Mouse (Mus musculus) hindbrain, embryonic 10.5 days (tissue): ENCODE data around the gene Hbb-bs. TPM values are rescaled to one million over a fixed set of nuclear protein-coding genes. Genes with fewer than 3 reads are reported as not detected.
"Not testable (repeated sequence)": the region's sequence is repeated elsewhere in the genome, so short reads cannot be mapped to it uniquely, and the experiment has no call there.

Source experiments
- DNase-seq: peaks from one replicate; pipeline ENCODE4 v3.0.0-alpha.2; 2017; ENCODE audit warnings: low spot score
- H3K27ac ChIP-seq: fragments of 300-500 bp; sonication (generic); 2 replicates; pipeline ENCODE4 v1.5.1; 2016; ENCODE audit warnings: mild to moderate bottlenecking, moderate library complexity
- H3K27me3 ChIP-seq: fragments of 300-500 bp; sonication (generic); 2 replicates; pipeline ENCODE4 v1.6.1; 2016; ENCODE audit warnings: mild to moderate bottlenecking; ENCODE audit not compliant: poor library complexity, insufficient read depth, severe bottlenecking
- H3K36me3 ChIP-seq: fragments of 300-500 bp; sonication (generic); 2 replicates; pipeline ENCODE4 v1.6.1; 2016; ENCODE audit warnings: mild to moderate bottlenecking, moderate library complexity
- H3K4me1 ChIP-seq: fragments of 300-500 bp; sonication (generic); replicated peaks from 2 replicates; pipeline ENCODE4 v1.6.1; 2016; ENCODE audit warnings: mild to moderate bottlenecking
- H3K4me3 ChIP-seq: fragments of 300-500 bp; sonication (generic); 2 replicates; pipeline ENCODE4 v1.5.1; 2016; ENCODE audit warnings: mild to moderate bottlenecking, moderate library complexity
- H3K9me3 ChIP-seq: fragments of 300-500 bp; sonication (generic); 2 replicates; pipeline ENCODE4 v1.6.1; 2016; ENCODE audit warnings: mild to moderate bottlenecking, moderate library complexity
- WGBS: fragments of 180-500 bp; shearing (Covaris S2); methylation state at CpG from one replicate; pipeline ENCODE4 v1.1.7; 2016; 5-methylcytosine and 5-hydroxymethylcytosine counted together
- polyA plus RNA-seq: library from polyadenylated mRNA; unstranded; fragments of >200 nt; fragmentation: Nextera tagmentation; extraction: Ambion mirVana; gene quantifications from 2 replicates; pipeline ENCODE4 v1.2.1, GENCODE M21; 2016

Gene Hbb-bs
- polyA plus RNA-seq, 1 experiment from 2014 or later = 116 TPM

DNA sequence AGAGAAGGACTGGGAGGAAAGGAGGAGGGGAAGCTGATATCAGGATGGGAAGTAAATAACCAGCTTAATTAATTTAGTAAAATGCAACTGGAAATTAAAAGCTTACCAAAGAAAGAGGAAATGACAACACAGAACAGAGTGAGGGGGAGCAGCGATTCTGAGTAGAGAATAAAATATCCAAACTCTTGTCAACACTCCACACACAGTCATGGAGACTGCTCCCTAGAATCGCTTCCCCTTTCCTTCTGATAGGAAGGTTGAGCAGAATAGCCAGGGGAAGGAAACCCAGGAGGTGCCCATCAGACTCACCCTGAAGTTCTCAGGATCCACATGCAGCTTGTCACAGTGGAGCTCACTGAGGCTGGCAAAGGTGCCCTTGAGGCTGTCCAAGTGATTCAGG, 757 bp downstream of the Hbb-bs start:
- H3K27ac ChIP-seq, H3K4me3 ChIP-seq, H3K27me3 ChIP-seq, H3K4me1 ChIP-seq, H3K9me3 ChIP-seq, DNase-seq, H3K36me3 ChIP-seq: not testable (repeated sequence)
- no CpG with 5 or more reads among the region's 2 CpGs for WGBS

DNA sequence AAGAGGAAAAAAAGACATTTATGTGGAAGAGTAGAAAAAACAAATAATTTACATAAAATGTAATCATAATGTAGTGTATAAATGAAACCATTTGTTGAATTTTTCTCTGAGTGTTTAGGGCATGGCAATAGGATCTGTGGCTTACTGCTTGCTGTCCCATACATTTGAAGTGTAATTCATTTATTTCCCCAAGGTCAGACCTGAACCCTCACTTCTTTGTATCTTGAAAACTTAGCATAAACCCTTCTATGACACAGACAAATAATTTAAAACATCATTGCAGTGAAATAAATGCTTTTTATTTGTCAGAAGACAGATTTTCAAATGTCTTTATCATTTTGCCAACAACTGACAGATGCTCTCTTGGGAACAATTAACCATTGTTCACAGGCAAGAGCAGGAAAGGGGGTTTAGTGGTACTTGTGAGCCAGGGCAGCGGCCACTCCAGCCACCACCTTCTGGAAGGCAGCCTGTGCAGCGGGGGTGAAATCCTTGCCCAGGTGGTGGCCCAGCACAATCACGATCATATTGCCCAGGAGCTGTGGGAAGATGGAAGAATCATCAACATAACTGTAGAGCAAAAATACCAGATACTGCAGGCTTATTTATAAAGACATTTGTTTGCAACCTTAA, 1.5 kb downstream of the Hbb-bs start:
- Histone ChIP-seq H3K27ac (no peak overlapping the region), H3K27me3 (no peaks in the 10 kb centered on the region), H3K36me3 (no peaks in the 10 kb centered on the region), H3K4me3 (no peak overlapping the region), H3K9me3 (no peaks in the 10 kb centered on the region), H3K4me1 (no peaks in the 10 kb centered on the region)
- no peak for DNase-seq
- WGBS = 60% methylated on average over 3 of the region's 3 CpGs

DNA sequence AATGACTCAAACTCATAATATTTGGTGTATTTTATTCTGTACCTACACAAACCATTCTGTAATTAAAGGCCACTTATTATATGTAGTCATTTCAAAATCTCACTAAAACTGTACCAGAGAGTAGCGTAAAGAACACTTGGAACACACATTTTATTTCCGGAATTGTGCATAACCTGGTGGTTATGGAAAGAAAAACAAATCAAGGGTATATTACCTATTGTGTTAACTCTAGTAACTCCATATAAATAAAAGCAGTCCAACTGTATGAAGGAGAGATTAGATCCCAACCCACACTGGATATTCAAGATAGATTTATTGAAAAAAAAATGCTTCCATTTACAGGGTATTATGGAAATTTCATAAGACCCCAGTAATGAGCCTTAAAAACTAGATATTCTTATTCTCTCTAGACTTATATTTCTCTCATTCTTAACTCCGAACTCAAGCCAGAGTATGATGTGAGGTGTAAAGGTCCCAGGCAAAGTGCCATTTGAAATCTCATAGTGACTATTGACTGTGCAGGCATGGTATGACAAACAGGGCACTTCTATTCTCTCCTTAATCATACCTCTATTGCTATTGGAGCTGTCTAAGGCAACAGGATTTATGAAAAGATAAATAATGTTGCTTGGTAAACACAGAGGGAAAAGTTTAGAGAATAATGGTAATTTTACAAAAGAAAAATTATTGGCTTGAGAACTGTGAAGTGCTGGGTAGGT, 2.2 kb downstream of the Hbb-bs start:
- H3K36me3 ChIP-seq = no peaks in the 10 kb centered on the region
- no peaks in the 10 kb centered on the region for H3K27me3 ChIP-seq
- no peaks in the 10 kb centered on the region for H3K4me1 ChIP-seq
- no peak overlapping the region for H3K4me3 ChIP-seq
- 91% methylated on average over 3 of the region's 3 CpGs for WGBS
- H3K27ac ChIP-seq = no peak overlapping the region
- DNase-seq = no peak
- H3K9me3 ChIP-seq = no peaks in the 10 kb centered on the region

DNA sequence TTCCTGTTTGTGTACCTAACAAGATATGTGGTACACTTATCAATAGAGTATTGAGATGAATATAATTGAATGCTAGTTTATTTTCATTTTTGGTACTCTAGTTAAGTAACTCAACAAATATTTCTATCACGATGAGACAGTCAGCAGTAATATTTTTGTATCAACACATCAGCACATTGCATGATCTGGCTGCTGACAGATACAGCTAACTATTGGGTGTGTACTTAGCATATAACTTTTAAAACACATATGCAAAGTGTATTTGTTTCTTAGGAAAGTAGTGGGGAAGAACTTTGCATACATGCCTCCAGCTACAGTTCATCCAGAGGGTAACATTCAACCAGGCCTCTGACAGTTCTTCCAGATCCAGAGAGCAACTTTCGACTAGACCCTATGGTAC, 3.3 kb downstream of the Hbb-bs start:
- WGBS = 88% methylated on average over 2 of the region's 2 CpGs
- no peak for DNase-seq
- H3K4me3 ChIP-seq = no peak overlapping the region
- H3K36me3 ChIP-seq = no peaks in the 10 kb centered on the region
- no peak overlapping the region for H3K27ac ChIP-seq
- H3K9me3 ChIP-seq = no peaks in the 10 kb centered on the region
- no peaks in the 10 kb centered on the region for H3K27me3 ChIP-seq
- no peaks in the 10 kb centered on the region for H3K4me1 ChIP-seq

DNA sequence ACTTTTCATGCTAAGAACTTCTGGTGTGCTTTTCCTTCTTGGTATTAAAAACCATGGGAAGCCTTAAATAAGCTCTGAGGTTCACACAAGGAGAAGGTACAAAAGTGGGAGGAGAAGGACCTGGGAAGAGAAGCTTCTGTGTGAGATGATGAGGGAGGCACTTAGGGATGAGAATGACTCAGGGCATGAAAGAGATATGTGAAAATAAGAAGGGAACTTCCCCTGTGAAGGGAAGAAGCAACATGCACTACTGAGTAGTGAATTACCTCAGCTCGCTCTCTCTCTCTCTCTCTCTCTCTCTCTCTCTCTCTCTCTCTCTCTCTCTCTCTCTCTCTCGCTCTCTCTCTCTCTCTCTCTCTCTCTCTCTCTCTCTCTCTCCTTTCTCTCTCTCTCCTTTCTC, 12.8 kb downstream of the Hbb-bs start:
- H3K4me1 ChIP-seq, H3K27ac ChIP-seq, H3K9me3 ChIP-seq, H3K27me3 ChIP-seq, H3K36me3 ChIP-seq, H3K4me3 ChIP-seq, DNase-seq: not testable (repeated sequence)
- WGBS = 89% methylated on average over 1 of the region's 2 CpGs

DNA sequence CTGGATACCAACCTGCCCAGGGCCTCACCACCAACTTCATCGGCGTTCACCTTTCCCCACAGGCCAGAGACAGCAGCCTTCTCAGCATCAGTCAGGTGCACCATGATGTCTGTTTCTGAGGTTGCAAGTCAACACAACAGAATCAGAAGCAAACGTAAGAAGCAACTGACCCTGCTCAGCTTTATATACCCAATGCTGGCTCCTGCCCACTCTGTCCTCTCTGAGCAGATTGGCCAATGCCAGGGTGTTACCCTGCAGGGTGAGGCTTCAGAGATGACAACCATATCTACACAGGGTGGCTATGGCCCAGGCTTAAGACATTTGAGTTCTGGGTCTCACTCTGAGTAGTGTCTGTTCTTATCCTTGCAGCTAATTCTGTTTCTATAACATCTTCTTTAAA, 14.1 kb downstream of the Hbb-bs start, which contains the start of gene Hbb-bt:
Gene Hbb-bt (minus strand): TSS at position 231 of the 400 bp plus-strand sequence.
- Histone ChIP-seq H3K27me3 (no peaks in the 10 kb centered on the region), H3K27ac (no peak within 1 kb of the TSS), H3K36me3 (no peaks in the 10 kb centered on the region), H3K4me3 (no peak within 1 kb of the TSS), H3K4me1 (no peaks in the 10 kb centered on the region), H3K9me3 (no peaks in the 10 kb centered on the region)
- DNase-seq = no peak
- 83% methylated on average over 3 of the region's 3 CpGs for WGBS

DNA sequence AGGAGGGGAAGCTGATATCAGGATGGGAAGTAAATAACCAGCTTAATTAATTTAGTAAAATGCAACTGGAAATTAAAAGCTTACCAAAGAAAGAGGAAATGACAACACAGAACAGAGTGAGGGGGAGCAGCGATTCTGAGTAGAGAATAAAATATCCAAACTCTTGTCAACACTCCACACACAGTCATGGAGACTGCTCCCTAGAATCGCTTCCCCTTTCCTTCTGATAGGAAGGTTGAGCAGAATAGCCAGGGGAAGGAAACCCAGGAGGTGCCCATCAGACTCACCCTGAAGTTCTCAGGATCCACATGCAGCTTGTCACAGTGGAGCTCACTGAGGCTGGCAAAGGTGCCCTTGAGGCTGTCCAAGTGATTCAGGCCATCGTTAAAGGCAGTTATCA, 14.7 kb downstream of the Hbb-bs start:
- not testable (repeated sequence) for H3K9me3 ChIP-seq, H3K36me3 ChIP-seq, H3K27me3 ChIP-seq, H3K4me3 ChIP-seq, H3K4me1 ChIP-seq, H3K27ac ChIP-seq, DNase-seq
- no CpG with 5 or more reads among the region's 3 CpGs for WGBS

DNA sequence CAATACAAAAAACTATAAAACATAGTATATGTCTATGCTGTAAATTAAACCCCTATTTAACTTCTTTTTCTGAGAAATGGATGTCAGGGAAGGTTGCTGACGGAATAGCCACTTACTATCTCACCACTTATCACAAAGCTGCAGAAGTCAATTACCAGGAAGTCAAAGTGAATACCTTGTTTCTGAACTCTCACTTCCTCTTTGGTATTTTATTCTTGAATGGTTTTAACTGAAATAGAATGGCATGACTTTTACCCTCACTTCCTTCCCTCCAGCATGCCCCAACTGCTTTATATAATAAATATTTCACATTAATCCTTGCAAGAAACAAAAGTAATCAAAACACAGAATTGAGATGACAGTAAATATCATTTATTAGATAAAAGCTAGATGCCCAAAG, 15.7 kb downstream of the Hbb-bs start:
- WGBS = 82% methylated on average over 1 of the region's 1 CpGs

DNA sequence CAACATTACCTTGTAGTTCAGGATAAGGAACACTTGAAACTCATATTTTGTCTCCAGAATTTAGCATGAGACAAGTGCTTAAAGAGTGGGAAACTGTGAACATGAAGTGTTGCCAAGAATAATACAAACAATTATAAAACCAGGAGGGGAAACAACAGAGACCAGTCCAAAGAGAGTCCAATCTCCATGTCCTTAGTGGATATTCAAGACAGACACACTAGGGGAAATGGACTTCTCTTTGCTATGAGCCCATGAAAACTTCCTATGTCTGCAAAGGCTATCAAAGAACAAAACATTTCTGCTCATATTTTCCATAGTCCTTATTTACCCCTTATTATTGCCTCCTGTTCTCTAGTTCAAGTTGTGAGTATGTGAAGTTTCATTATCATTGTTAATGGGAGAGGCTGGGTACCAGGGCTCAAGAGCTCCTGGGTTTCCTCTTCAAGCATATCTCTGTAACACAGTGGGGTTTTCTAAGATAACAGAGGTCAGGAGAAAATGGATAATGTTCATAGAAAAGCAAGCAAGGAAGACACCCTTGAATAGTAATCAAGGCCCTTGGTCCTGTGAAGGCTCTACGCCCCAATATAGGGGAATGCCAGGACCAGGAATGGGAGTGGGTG, 16.6 kb downstream of the Hbb-bs start:
- DNase-seq = no peak
- no peak overlapping the region for H3K4me3 ChIP-seq
- H3K4me1 ChIP-seq = no peaks in the 10 kb centered on the region
- no peak overlapping the region for H3K27ac ChIP-seq
- H3K27me3 ChIP-seq = no peaks in the 10 kb centered on the region
- H3K36me3 ChIP-seq = no peaks in the 10 kb centered on the region
- H3K9me3 ChIP-seq = no peaks in the 10 kb centered on the region
- 89% methylated on average over 1 of the region's 1 CpGs for WGBS

More for the DNA sequence above, 15.7 kb downstream of the Hbb-bs start:
- no peaks in the 10 kb centered on the region for H3K9me3 ChIP-seq
- no peaks in the 10 kb centered on the region for H3K36me3 ChIP-seq
- H3K27me3 ChIP-seq = no peaks in the 10 kb centered on the region
- H3K4me1 ChIP-seq = no peaks in the 10 kb centered on the region
- DNase-seq = no peak
- no peak overlapping the region for H3K27ac ChIP-seq
- no peak overlapping the region for H3K4me3 ChIP-seq

DNA sequence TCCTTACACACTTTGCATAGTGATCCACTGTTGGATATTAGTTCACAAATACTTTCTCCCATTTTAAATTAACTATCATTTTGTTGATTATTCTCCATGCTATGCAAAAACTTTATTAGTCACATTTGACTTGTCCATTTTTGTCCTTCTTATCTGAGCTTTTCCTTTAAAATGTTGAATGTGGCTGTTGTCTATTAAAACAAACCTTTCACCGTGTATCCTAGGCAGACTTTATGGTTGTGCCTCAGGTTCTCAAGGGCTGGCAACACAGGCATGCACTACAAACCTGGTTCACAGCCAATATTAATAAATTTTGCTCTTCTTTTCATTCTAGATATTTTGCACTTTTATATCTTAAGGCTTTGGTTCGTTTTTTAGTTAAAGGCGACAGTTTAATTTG, 17.1 kb downstream of the Hbb-bs start:
- DNase-seq = no peak
- Histone ChIP-seq H3K27ac (no peak overlapping the region), H3K4me1 (no peaks in the 10 kb centered on the region), H3K27me3 (no peaks in the 10 kb centered on the region), H3K4me3 (no peak overlapping the region), H3K36me3 (no peaks in the 10 kb centered on the region), H3K9me3 (no peaks in the 10 kb centered on the region)
- WGBS = 78% methylated on average over 3 of the region's 3 CpGs

DNA sequence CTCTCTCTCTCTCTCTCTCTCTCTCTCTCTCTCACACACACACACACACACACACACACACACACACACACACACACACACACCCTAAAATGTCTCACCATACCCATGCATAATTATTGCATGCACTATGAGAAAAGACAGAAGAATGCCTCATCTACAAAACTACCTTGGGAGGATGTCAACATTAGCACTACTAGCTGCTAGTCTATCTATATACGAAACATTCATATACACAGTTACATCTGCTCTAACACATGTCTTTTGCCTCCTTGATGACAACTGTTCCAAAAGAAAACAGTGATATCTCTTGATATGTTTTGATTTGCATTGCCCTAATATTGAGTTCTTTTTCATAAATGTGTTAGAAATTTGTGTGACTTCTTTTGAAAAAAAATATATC, 17.6 kb downstream of the Hbb-bs start:
- Histone ChIP-seq H3K27me3 (no peaks in the 10 kb centered on the region), H3K4me1 (no peaks in the 10 kb centered on the region), H3K9me3 (no peaks in the 10 kb centered on the region), H3K36me3 (no peaks in the 10 kb centered on the region), H3K27ac (no peak overlapping the region), H3K4me3 (no peak overlapping the region)
- no peak for DNase-seq
- WGBS = 92% methylated on average over 1 of the region's 1 CpGs

DNA sequence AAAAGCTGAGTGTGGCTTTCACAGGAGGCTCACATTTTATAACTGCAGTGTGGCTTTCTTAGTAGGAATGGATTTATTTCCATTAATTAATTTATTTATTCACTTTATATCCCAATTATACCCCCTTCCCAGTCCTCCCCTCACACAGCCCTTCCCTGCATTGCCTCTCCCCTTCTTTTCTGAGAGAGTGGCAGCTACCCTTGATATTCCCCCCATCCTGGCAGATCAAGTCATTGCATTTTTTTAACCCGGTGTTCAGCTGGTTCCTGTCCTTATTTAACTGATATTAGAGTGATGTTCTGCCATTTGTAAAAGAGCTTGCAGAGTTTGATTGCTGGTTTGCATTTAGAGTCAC, 18.1 kb downstream of the Hbb-bs start:
- 75% methylated on average over 1 of the region's 1 CpGs for whole genome bisulfite sequencing
- DNase-seq = no peak
- Histone ChIP-seq H3K4me3 (no peak overlapping the region), H3K4me1 (no peaks in the 10 kb centered on the region), H3K27ac (no peak overlapping the region), H3K36me3 (no peaks in the 10 kb centered on the region), H3K27me3 (no peaks in the 10 kb centered on the region), H3K9me3 (no peaks in the 10 kb centered on the region)

DNA sequence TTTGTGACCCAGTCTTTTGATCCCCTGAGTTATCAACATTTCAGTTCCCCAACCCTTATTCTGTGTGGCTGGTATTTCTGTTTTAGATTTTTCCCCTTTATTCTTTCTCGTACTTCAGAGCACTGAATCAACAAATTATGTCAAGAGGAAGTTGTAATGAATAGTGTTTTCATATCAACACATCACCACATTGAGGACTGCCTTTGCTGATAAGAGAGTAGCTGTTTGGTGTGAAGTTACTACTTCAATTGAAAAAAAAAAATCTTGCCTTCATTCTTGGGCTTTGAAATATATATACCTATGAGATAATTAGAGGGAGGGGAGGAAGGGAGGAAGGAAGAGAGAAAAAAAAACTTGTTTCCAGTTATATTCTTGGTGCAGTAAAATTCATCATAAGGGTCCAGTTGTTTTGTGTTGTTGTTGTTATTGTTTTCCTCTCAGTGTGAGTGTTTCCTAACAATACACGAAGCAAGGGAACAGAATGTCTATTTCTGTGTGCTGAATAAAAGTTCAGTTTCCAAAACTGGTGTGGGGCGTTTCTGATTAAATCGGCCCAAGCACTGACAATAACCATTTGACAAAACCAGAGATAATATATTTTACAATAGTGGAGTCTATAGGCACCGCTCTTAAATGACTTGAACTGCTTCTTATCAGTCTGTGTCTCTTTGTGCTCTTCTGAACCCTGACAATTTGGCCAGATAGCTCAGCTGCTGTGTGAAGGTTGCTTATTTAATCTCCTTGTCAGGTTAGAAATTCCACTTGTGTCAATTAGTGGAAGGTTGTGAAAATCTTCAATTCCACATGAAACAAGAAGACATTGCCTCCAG, 18.7 kb downstream of the Hbb-bs start:
- Histone ChIP-seq H3K9me3 (no peaks in the 10 kb centered on the region), H3K27ac (no peak overlapping the region), H3K4me1 (no peaks in the 10 kb centered on the region), H3K36me3 (no peaks in the 10 kb centered on the region), H3K27me3 (no peaks in the 10 kb centered on the region), H3K4me3 (no peak overlapping the region)
- no peak for DNase-seq
- WGBS = 79% methylated on average over 5 of the region's 5 CpGs
